Mouse (Mus musculus): ENCODE measurements around the gene Gm21188. TPM values are rescaled to one million over a fixed set of nuclear protein-coding genes. Genes with fewer than 3 reads are reported as not detected.
A peak's percentile ranks its signal among the peaks of the same experiment; 100 is the strongest.
"Not testable (repeated sequence)": the region's sequence is repeated elsewhere in the genome, so short reads cannot be mapped to it uniquely, and the experiment has no call there.

Gene Gm21188
- 0.10 TPM in 1 of 2 replicates, not detected in the other for polyA plus RNA-seq (2015; fragmentation: Nextera tagmentation; extraction: Ambion mirVana)

DNA sequence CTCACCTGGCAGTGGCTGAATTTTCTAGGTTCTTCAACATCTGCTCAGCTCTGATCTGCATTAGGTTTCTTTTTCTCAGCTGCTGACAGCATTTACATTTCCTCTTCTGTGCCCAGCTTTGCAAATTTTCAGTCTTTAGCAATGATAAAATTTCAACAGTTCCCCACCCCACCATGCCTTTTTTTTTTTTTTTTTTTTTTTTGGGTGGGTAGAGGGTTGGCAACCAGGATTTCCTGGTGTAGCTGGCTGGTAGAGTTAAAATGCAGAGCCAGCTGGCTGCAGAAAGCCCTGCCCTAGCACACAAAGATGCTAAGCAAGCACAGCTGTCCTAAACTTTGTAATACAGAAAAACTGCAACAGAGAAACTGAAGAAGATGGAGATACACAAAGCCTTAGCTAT is at the start of gene Gm21188:
Gene Gm21188 (minus strand): TSS at position 110 of the 400 bp plus-strand sequence.
- H3K36me3 ChIP-seq (ENCODE audit: control insufficient read depth, insufficient read depth); ATAC-seq; H3K4me3 ChIP-seq (ENCODE audit: low read depth, low read length); H3K9me3 ChIP-seq (ENCODE audit: control insufficient read depth); H3K27me3 ChIP-seq (replicated peaks; ENCODE audit: control insufficient read depth, insufficient read depth, low read length); H3K4me2 ChIP-seq (replicated peaks; ENCODE audit: low read depth); H3K27ac ChIP-seq (ENCODE audit: low read depth, low read length); H3K4me1 ChIP-seq (replicated peaks; ENCODE audit: control insufficient read depth, insufficient read depth, low read length); H3K9ac ChIP-seq (ENCODE audit: low read depth, low read length): not testable (repeated sequence)

DNA sequence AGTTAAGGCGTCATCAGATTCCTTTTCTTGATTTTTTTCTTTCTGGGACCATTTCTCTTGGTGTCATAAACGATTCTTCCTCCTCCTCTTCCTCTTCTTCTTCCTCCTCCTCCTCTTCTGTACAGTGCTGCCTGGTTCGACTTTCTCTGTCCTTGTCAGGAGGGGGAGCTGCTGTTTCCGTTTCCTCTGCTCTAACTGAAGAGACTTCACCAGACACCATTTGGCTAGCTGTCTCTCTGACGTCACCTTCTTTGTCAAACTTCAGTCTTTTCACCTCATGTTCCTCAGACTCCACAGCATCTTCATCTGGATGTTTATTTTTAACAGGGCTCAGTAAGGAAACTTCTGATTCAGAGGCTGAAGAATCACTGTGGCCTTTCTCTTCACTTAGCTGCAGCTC is 47.3 kb upstream of the Gm21188 start:
- not testable (repeated sequence) for H3K27me3 ChIP-seq (replicated peaks; ENCODE audit: control insufficient read depth, insufficient read depth, low read length); H3K9ac ChIP-seq (ENCODE audit: low read depth, low read length); H3K36me3 ChIP-seq (ENCODE audit: control insufficient read depth, insufficient read depth); H3K9me3 ChIP-seq (ENCODE audit: control insufficient read depth); H3K4me1 ChIP-seq (replicated peaks; ENCODE audit: control insufficient read depth, insufficient read depth, low read length); H3K27ac ChIP-seq (ENCODE audit: low read depth, low read length); H3K4me3 ChIP-seq (ENCODE audit: low read depth, low read length); ATAC-seq; H3K4me2 ChIP-seq (replicated peaks; ENCODE audit: low read depth)
- no CpG with 5 or more reads among the region's 5 CpGs for WGBS

DNA sequence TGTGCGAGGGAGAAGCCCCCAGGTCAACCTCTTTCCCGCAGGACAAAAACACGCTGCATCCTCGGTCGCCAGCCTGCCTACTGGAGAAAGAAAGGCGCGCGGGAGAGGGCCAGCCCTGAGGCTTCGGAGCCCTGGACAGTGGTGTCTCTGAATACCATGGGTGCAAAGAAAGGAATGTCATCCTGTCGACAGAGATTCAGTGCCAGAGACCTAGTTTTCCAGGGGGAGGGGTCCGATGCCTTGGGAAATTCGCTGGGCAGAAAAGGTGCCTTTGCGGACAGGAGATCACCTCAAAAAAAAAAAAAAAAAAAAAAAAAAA is 44.9 kb upstream of the Gm21188 start:
- not testable (repeated sequence) for H3K9me3 ChIP-seq (ENCODE audit: control insufficient read depth); H3K36me3 ChIP-seq (ENCODE audit: control insufficient read depth, insufficient read depth); H3K27me3 ChIP-seq (replicated peaks; ENCODE audit: control insufficient read depth, insufficient read depth, low read length); H3K4me2 ChIP-seq (replicated peaks; ENCODE audit: low read depth); H3K4me3 ChIP-seq (ENCODE audit: low read depth, low read length); H3K27ac ChIP-seq (ENCODE audit: low read depth, low read length); H3K9ac ChIP-seq (ENCODE audit: low read depth, low read length); H3K4me1 ChIP-seq (replicated peaks; ENCODE audit: control insufficient read depth, insufficient read depth, low read length)
- 3% methylated on average over 4 of the region's 13 CpGs for WGBS
- 0 out of 2 replicates have a peak, but pooled peaks have one; percentile 6 for ATAC-seq

DNA sequence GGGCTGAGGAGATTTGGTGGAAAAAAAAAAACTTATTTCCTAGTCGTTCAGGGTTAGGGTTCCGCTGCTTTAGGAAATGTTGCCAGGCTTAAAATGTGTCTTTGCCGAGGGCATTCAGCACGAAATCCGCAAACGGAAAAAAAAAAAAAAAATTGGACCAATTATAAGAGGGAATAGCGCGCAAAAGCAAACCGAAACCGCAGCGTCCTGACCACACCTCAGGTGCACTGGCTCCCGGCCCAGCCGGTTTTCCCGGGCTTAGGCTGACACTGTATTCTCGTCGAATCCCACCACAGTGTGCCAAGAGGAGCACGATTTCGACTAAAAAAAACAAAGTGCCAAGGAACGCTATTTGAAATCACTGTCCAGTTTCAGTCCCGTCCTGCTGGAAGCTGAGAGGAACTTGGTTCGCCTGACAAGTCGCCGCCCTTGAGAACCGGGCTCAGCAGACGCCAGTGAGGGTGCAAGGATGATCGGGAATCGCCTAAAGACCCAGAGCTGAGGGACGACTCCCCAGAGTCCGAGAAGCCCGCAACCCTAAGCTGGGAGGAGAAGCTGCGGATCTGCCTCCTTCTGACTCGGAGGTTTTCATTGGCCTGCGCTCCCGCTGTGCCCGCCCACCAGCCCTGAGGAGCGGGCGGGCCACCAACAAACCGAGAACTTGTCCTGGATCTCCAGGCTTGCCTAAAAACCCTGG is 44.4 kb upstream of the Gm21188 start:
- H3K4me2 ChIP-seq (replicated peaks; ENCODE audit: low read depth), result peak overlapping the region; percentile 54
- ATAC-seq, result peak; percentile 63; the same call in 1 of the 2 replicates
- H3K4me3 ChIP-seq (ENCODE audit: low read depth, low read length), result peak overlapping the region; percentile 26
- H3K27me3 ChIP-seq (replicated peaks; ENCODE audit: control insufficient read depth, insufficient read depth, low read length); H3K4me1 ChIP-seq (replicated peaks; ENCODE audit: control insufficient read depth, insufficient read depth, low read length); H3K36me3 ChIP-seq (ENCODE audit: control insufficient read depth, insufficient read depth); H3K27ac ChIP-seq (ENCODE audit: low read depth, low read length); H3K9ac ChIP-seq (ENCODE audit: low read depth, low read length); H3K9me3 ChIP-seq (ENCODE audit: control insufficient read depth): not testable (repeated sequence)
- WGBS, result under 1% methylated on average over 25 of the region's 38 CpGs

DNA sequence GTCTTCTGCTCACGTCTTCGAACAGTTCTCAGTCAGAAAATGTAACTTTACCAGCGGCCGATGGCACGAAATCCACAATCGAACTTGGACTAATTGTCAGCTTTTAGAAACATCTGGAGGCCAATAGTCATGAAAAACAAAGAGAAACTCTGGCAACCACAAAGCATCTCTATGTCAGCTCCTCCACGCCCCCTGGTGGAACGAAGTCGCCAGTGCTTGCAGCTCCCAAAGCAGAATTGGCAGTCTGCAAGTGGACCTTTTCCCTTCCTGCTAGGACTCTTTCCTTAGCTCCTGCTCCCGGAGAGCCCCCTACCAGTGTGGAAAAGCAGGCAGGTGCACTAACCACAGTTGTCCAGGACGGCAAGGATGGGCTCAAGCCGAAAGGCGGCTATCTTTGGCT is 41.0 kb upstream of the Gm21188 start:
- H3K4me2 ChIP-seq (replicated peaks; ENCODE audit: low read depth); H3K4me3 ChIP-seq (ENCODE audit: low read depth, low read length); ATAC-seq; H3K27me3 ChIP-seq (replicated peaks; ENCODE audit: control insufficient read depth, insufficient read depth, low read length); H3K9me3 ChIP-seq (ENCODE audit: control insufficient read depth); H3K36me3 ChIP-seq (ENCODE audit: control insufficient read depth, insufficient read depth); H3K9ac ChIP-seq (ENCODE audit: low read depth, low read length); H3K4me1 ChIP-seq (replicated peaks; ENCODE audit: control insufficient read depth, insufficient read depth, low read length); H3K27ac ChIP-seq (ENCODE audit: low read depth, low read length): not testable (repeated sequence)
- WGBS, result no CpG with 5 or more reads among the region's 13 CpGs

DNA sequence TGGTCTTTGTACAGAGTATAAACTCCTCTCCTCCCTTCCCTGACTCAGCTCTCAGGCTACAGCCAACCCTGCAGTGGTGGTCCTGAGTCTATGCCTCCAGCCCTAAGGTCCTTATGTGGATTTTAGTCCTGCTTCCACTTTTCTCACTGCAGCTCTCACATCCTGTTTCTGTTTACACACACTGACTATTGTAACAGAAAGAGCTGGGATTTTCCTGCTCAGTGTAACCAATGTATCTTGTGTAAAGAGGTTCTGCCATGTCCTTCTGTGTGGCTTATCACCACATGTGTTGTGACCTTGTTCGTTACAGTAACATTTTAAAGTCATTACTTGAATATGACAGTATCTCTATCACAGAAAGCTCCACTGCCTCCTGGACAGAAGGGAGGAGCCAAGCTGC is 27.6 kb upstream of the Gm21188 start:
- H3K9ac ChIP-seq (ENCODE audit: low read depth, low read length); H3K27me3 ChIP-seq (replicated peaks; ENCODE audit: control insufficient read depth, insufficient read depth, low read length); H3K27ac ChIP-seq (ENCODE audit: low read depth, low read length); H3K9me3 ChIP-seq (ENCODE audit: control insufficient read depth); H3K36me3 ChIP-seq (ENCODE audit: control insufficient read depth, insufficient read depth); H3K4me3 ChIP-seq (ENCODE audit: low read depth, low read length); H3K4me1 ChIP-seq (replicated peaks; ENCODE audit: control insufficient read depth, insufficient read depth, low read length); H3K4me2 ChIP-seq (replicated peaks; ENCODE audit: low read depth); ATAC-seq: not testable (repeated sequence)
- no CpG with 5 or more reads among the region's 1 CpGs for WGBS

DNA sequence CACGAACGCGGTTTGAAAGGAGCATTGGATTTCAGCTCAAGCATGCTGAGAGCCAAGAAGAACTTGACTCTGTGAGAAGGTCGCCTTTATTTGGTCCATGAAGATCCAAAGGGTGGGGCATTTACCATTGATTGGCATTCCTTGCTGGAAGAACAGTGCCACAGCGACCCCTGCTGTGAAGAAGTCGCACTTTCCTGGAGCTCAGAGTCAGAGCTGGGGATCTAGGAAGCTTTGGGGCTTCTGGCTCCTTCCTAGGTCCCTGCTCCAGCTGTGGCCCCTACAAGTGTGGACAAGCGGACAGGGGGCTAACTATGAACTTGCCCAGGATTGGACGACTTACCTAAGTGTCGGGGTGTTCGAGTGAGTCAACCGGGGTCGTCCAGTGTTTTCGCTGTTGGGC is 18.9 kb upstream of the Gm21188 start:
- WGBS, result no CpG with 5 or more reads among the region's 13 CpGs
- H3K4me3 ChIP-seq (ENCODE audit: low read depth, low read length); H3K4me1 ChIP-seq (replicated peaks; ENCODE audit: control insufficient read depth, insufficient read depth, low read length); H3K4me2 ChIP-seq (replicated peaks; ENCODE audit: low read depth); H3K9me3 ChIP-seq (ENCODE audit: control insufficient read depth); H3K36me3 ChIP-seq (ENCODE audit: control insufficient read depth, insufficient read depth); H3K27ac ChIP-seq (ENCODE audit: low read depth, low read length); ATAC-seq; H3K9ac ChIP-seq (ENCODE audit: low read depth, low read length); H3K27me3 ChIP-seq (replicated peaks; ENCODE audit: control insufficient read depth, insufficient read depth, low read length): not testable (repeated sequence)

DNA sequence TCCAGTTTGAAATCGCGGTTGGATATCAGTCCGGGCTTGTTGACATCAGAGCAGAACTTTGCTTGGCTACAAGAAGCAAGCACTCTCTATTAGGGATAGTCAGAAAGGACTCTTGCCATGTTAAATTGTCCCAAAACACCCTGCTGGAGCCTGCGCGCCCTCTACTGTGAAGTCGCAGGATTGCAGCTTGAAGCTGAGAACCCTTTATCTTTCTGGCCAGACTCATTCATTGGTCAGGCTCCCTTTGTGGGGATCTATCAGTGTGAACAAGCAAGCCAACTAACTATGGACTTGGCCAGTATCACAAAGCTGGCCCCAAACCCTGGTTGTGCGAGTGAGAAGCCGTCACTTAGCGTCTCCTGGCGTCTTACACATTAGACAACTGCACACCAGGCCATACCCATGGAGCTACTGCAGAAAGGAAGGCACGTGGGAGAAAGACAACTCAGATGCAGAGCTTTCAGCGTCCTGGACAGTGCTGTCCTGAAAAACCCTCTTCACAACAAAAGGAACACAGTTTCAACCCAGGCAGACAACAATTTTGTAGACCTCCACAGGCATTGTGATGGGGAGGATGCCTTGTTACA is 18.1 kb upstream of the Gm21188 start:
- H3K9ac ChIP-seq (ENCODE audit: low read depth, low read length); H3K4me3 ChIP-seq (ENCODE audit: low read depth, low read length); H3K4me2 ChIP-seq (replicated peaks; ENCODE audit: low read depth); H3K27ac ChIP-seq (ENCODE audit: low read depth, low read length); H3K4me1 ChIP-seq (replicated peaks; ENCODE audit: control insufficient read depth, insufficient read depth, low read length); H3K36me3 ChIP-seq (ENCODE audit: control insufficient read depth, insufficient read depth); ATAC-seq; H3K9me3 ChIP-seq (ENCODE audit: control insufficient read depth); H3K27me3 ChIP-seq (replicated peaks; ENCODE audit: control insufficient read depth, insufficient read depth, low read length): not testable (repeated sequence)
- WGBS, result no CpG with 5 or more reads among the region's 12 CpGs

DNA sequence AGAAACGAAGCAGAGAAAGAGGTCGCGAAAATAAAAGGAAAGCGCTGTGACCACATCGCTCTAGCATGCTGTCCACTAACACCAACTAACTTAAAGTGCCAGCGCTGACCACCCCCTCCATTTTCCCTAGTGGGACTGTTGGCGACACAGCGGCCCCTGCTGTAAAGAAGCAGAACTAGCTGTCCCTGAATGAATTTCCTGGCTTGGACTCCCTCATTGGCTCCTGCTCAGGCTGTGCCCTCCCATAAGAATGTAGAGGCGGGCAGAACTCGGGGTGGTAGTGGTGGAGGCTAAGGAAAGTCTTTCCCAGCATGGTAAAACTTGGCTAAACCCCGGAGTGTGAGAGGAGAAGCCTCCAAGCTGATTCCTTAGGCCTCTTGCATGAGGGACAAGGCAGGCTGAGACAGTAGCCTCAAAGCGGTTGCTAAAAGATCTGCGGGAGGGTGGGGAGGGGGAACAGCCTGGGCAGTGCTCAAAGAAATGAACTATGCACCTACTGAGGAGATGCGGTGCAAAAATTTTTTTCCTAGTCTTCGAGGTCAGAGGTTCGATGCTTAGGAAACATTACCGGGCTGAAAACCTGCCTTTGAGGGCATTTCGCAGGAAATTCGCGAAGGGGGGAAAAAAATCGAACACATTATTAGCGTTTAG is 11.6 kb upstream of the Gm21188 start:
- H3K9me3 ChIP-seq (ENCODE audit: control insufficient read depth); H3K27me3 ChIP-seq (replicated peaks; ENCODE audit: control insufficient read depth, insufficient read depth, low read length); ATAC-seq; H3K4me3 ChIP-seq (ENCODE audit: low read depth, low read length); H3K36me3 ChIP-seq (ENCODE audit: control insufficient read depth, insufficient read depth); H3K27ac ChIP-seq (ENCODE audit: low read depth, low read length); H3K4me1 ChIP-seq (replicated peaks; ENCODE audit: control insufficient read depth, insufficient read depth, low read length); H3K9ac ChIP-seq (ENCODE audit: low read depth, low read length); H3K4me2 ChIP-seq (replicated peaks; ENCODE audit: low read depth): not testable (repeated sequence)
- no CpG with 5 or more reads among the region's 22 CpGs for WGBS
